Mouse (Mus musculus) megakaryocyte progenitor cell, adult 5-6 weeks (primary cell): ENCODE results near the gene Nenf. TPM values are rescaled to one million over a fixed set of nuclear protein-coding genes. Genes with fewer than 3 reads are reported as not detected.
A peak's percentile ranks its signal among the peaks of the same experiment; 100 is the strongest.

Experiments used
- ATAC-seq: replicated peaks from 2 replicates; pipeline ENCODE4 v1.8.0; 2016; ENCODE audit warnings: mild to moderate bottlenecking, moderate TSS enrichment, inconsistent platforms; ENCODE audit not compliant: poor library complexity
- total RNA-seq, 2 experiments: library from RNA; stranded (forward) in 1 of 2; stranded (reverse) in 1 of 2; fragments of 157-497, 149-512 nt in 1 of 2; fragments of 200-1000 nt in 1 of 2; gene quantifications; 2 replicates each; pipeline versions ENCODE4 v1.2.3 to v1.2.4; 2015 to 2017

Nenf gene
- total RNA-seq (2015) (23.8 and 29.8 TPM in 2 replicates), total RNA-seq (2017) (7.6 and 8.7 TPM in 2 replicates)

GRCm38 (mm10) chr1:191317591-191318196 is at the start of gene Nenf:
Gene Nenf (minus strand): TSS chr1:191318194.
- peak; percentile 88 for ATAC-seq

- peak; percentile 96 for ATAC-seq
Observed at GRCm38 (mm10) chr1:191364477-191364876, 46.5 kb upstream of the Nenf start.

GRCm38 (mm10) chr1:191362412-191362811 is 44.4 kb upstream of the Nenf start:
- ATAC-seq = no peak

GRCm38 (mm10) chr1:191359478-191359877 is 41.5 kb upstream of the Nenf start:
- no peak for ATAC-seq

- ATAC-seq = no peak
Observed at GRCm38 (mm10) chr1:191356936-191357335, 38.9 kb upstream of the Nenf start.

GRCm38 (mm10) chr1:191353836-191354235 is 35.8 kb upstream of the Nenf start:
- no peak for ATAC-seq

GRCm38 (mm10) chr1:191352786-191353488 is 34.9 kb upstream of the Nenf start:
- ATAC-seq = 0 out of 2 replicates have a peak, but pooled peaks have one; percentile 40

- ATAC-seq = no peak
Observed at GRCm38 (mm10) chr1:191350355-191350754, 32.4 kb upstream of the Nenf start.

- ATAC-seq = no peak
Observed at GRCm38 (mm10) chr1:191349486-191350037, 31.6 kb upstream of the Nenf start.

- ATAC-seq = no peak
Observed at GRCm38 (mm10) chr1:191348996-191349395, 31.0 kb upstream of the Nenf start.

- ATAC-seq = no peak
Observed at GRCm38 (mm10) chr1:191348592-191348991, 30.6 kb upstream of the Nenf start.

- no peak for ATAC-seq
Observed at GRCm38 (mm10) chr1:191347602-191348001, 29.6 kb upstream of the Nenf start.

- no peak for ATAC-seq
Observed at GRCm38 (mm10) chr1:191340530-191340929, 22.5 kb upstream of the Nenf start.

- no peak for ATAC-seq
Observed at GRCm38 (mm10) chr1:191339876-191340275, 21.9 kb upstream of the Nenf start.

GRCm38 (mm10) chr1:191334500-191334899 is 16.5 kb upstream of the Nenf start:
- ATAC-seq = peak; percentile 86

- ATAC-seq = no peak
Observed at GRCm38 (mm10) chr1:191330356-191330755, 12.4 kb upstream of the Nenf start.

- ATAC-seq = peak; percentile 40
Observed at GRCm38 (mm10) chr1:191328019-191328441, 10.0 kb upstream of the Nenf start.

GRCm38 (mm10) chr1:191327258-191327657 is 9.3 kb upstream of the Nenf start:
- ATAC-seq = no peak

GRCm38 (mm10) chr1:191326233-191326882 is 8.4 kb upstream of the Nenf start:
- peak; percentile 32 for ATAC-seq

GRCm38 (mm10) chr1:191325726-191326232 is 7.8 kb upstream of the Nenf start, which contains the start of gene Tmem206:
Gene Tmem206 (plus strand): TSS chr1:191325912.
- ATAC-seq = peak; percentile 84
